Mouse (Mus musculus) lung, postnatal 14 days (tissue): Measurements from ENCODE around the gene Zbtb8b.
"Not testable (repeated sequence)": the region's sequence is repeated elsewhere in the genome, so short reads cannot be mapped to it uniquely, and the experiment has no call there.

Experiments
- DNase-seq: peaks from one replicate; pipeline ENCODE4 v3.0.0; 2021

The Zbtb8b gene

GRCm38 (mm10) chr4:129410991-129411390 is 29.7 kb downstream of the Zbtb8b start:
- no peak for DNase-seq

GRCm38 (mm10) chr4:129410532-129410931 is 30.1 kb downstream of the Zbtb8b start:
- not testable (repeated sequence) for DNase-seq

- peak; percentile 75 for DNase-seq
Observed at GRCm38 (mm10) chr4:129406447-129406846, 34.2 kb downstream of the Zbtb8b start.

DNA sequence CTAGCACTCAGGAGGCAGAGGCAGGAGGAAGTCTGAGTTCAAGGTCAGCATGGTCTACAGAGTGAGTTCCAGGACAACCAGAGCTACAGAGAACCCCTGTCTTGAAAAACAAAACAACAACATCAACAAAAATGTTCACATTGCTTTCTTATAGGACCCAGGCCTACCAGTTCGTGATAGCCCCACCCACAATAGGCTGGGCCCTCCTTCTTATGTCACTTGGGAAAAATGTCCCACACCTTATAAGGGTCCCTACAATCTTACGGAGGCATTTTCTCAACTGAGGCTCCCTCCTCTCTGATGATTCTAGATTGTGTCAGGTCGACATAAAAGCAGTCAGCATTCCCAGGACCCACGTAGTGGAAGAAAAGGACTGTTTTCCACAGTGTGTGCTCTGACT is 40.8 kb downstream of the Zbtb8b start:
- DNase-seq, result no peak

DNA sequence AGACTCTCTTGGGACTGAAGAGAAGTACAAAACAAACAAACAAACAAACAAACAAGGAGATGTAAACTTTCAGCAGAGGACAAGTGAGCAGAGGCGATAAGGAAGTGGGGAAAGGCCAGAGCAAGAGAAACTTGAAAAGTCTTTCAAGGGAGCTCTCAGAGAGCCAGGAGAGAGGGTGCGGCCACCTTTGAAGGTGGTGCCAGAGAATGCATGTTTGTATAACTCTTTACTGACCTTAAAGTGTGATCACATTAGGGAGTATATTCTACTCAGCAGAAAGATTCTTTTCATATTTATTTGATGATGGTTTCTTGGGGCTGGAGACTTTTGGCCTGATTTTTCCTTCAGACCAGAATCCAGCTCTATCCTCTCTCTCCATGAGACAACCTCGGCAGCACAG is 43.7 kb downstream of the Zbtb8b start:
- DNase-seq, result peak; percentile 65

GRCm38 (mm10) chr4:129394089-129394870 is 46.4 kb downstream of the Zbtb8b start:
- DNase-seq, result no peak

- no peak for DNase-seq
Observed at GRCm38 (mm10) chr4:129390936-129391557, 49.6 kb downstream of the Zbtb8b start.

DNA sequence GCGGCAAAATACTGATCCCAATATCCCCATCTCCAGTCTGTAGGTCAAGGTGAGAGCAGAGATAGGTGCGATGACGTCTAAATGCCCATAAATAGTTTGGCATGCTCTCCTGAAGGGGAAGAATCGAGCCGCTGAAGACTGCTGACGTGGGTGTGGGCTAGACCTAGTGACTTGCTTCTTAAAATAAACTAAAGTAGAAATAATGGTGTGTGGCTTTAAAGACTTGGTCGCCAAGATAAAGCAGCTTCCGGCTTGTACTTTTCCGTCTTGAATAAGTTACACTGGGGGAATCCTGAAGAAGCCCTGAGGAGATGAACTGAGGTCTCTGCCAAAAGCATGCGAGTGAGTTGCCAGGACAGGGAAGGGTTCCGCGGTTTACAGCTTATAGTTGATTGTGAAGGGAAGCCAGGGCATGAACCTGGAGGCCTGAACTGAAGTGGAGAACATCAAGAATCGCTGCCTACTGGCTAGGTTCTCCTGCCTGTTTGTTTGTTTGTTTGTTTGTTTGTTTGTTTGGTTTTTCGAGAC is 50.4 kb downstream of the Zbtb8b start:
- DNase-seq, result no peak

- no peak for DNase-seq
Observed at GRCm38 (mm10) chr4:129388404-129388803, 52.2 kb downstream of the Zbtb8b start.

DNA sequence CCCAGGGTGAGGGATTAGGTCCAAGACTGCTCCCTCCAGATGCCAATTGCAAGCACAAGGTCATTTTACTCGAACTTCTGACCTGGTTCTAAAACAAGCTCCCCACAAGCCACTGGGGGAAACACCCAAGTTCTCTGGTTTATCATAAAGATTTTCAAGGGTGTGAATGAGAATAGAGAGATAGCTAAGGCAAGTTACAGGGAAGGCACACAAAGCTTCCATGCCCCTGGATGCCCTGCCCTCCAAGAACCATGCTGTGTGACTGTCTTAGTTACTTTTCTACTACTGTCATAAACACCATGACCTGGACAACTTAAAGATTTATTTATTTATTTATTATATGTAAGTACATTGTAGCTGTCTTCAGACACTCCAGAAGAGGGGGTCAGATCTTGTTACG is 53.7 kb downstream of the Zbtb8b start:
- DNase-seq, result no peak

DNA sequence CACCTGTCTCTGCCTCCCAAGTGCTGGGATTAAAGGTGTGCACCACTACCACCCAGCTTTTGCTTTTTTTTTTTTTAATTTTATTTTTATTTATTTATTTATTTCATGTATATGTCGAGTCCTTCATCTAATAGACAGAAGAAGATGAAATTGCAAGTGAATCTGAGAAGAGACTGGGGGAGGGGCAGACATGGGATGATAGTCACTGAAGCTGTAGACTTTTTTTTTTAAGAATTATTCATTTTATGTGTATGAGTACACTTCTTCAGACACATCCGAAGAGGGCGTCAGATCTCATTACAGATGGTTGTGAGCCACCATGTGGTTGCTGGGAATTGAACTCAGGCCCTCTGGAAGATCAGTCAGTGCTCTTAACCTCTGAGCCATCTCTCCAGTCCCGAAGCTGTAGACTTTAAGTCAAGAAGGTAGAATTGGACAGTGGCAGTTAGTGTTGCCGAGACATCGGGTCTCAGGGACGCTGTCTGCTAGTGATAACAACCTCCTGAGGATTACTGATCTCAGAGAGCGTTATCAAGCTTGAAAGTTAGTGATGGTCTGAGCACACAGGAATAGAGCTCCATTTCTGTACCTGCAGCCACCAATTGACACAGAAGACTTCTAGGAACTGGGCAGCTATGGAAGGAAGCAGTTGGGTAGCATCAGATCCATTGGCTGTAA is 54.2 kb downstream of the Zbtb8b start:
- no peak for DNase-seq

GRCm38 (mm10) chr4:129385685-129386084 is 55.0 kb downstream of the Zbtb8b start:
- DNase-seq, result no peak

DNA sequence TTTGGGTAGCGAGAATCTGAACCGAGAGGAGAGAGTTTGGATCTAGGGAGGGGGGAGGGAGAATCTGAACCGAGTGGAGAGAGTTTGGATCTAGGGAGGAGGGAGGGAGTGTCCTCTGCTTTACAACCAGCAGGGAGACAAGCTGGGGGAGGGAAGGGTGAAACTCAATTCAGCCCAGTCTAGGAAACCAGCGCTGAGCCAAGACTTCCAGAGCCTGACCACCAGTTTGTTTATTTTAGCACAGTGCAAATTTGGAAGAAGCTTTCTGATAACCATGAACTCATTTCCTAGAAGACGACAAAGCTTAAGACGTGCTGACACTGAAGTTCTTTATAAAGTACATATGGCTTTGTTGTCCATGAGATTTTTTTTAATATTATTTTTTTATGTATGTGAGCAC is 56.2 kb downstream of the Zbtb8b start:
- peak; percentile 59 for DNase-seq

DNA sequence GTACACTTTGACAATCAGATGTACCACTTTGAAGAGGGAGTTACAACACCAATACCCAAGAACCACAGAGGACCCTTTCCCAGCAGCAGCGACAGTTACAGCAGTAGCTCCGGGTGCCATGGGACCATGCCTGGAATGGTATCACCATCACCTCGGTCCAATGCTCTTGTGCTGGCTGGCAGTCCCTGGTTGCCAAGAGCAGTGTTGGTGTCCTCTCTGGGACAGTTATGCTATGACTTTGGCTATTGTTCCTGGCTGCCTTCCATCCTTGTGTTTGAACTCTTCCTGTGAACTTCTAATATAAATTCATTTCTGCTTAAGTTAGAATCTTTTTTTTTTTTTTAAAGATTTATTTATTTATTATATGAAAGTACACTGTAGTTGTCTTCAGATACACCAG is 57.1 kb downstream of the Zbtb8b start:
- peak; percentile 39 for DNase-seq

- no peak for DNase-seq
Observed at GRCm38 (mm10) chr4:129382488-129382887, 58.2 kb downstream of the Zbtb8b start.

DNA sequence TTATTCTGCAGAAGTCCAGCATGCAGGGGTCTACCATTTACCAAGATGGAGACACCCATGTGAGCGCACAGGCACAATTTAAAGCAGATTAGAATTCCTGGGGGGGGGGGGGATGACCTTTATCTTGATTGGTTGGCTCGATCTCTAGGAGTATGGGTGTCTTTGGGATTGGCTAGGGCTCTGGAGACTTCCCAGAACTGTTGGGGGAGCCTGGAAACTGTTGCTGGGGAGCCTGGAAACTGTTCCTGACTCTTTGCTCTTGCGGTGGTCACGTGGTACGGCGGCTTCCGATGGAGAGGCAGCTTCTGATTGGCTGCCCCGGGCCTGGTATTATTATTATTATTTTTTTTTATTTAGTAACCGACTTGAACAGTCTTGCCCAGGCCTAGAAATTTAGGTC is 58.6 kb downstream of the Zbtb8b start:
- no peak for DNase-seq

DNA sequence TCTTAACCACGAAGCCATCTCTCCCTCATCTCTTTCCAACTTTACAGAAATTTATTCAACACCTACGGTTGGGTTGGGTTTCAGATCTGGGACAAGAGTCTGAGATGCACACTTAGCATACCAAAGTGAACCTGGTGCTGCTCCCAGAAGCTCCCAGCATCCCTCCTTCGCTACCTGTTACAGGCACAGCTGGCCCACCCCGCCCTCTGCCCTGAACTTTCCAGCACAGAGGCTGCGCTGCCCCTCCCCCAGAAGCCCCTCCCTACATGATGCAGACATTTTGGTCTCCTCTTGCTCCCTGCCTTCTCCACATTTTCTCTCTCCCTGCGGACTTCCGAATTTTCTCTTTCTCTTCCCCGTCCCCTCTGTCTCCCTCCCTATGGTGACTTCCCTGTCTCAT is 59.5 kb downstream of the Zbtb8b start:
- DNase-seq, result no peak

- no peak for DNase-seq
Observed at GRCm38 (mm10) chr4:129379805-129380204, 60.8 kb downstream of the Zbtb8b start.

DNA sequence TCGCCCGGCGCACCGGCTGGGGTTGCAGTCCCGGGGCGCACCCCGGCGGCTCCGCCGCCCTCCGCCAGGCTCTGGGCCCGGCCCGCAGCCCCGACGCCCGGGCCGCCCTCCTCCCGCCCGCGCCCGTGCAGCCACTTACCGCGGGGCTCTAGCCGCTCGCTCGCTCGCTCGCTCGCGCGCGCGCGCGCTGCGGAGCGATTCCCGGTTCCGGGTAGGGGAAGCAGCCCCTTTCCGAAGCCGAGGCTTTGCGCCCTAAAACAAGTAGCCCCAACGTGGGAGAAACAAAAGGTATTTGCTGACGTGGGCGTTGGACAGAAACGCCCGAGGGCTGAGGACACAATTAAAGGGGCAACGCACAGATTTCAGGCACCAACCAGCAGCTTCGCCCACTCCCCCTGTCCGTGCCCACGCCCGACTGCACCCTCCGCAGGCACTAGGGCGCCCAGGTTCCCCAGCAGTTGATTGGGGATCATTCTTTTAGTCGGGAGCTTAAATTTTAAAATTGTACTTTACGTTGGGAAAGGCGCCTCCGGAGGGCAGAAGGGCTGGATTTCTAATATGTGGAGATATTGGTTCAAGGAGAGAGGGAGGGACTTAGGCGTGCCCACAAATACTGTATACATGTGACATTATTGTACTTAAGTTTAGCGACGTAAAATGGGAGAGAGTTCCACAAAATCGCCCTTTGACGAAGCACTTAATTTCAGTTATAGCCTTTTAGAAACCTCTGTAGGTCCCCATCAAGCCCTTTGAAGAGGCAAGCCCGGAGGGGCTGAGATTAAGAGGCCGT is 62.9 kb downstream of the Zbtb8b start, which contains the start of gene Zbtb8a:
Zbtb8a (minus strand) TSS at position 516 of the 790 bp plus-strand sequence.
- DNase-seq, result peak; percentile 65

GRCm38 (mm10) chr4:129376961-129377545 is 63.6 kb downstream of the Zbtb8b start:
- peak; percentile 52 for DNase-seq

DNA sequence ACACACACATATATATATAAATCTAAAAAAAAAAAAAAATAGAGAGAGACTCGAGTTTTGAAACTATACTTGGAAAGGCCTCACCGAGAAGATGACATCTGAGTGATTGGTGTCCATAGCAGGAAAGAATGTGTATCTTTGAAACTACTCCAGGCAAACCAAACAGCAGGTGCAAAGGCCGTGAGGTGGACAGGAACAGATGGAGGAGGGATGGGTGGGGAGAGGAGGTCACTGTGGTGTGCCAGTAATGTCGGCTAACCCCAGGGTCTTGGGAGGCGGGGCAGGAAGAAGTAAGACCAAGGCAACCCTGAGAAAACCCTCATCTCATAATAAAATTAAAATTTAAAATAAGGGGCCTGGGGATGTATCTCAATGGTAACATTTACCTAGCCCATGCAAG is 64.8 kb downstream of the Zbtb8b start:
- DNase-seq, result no peak
